Mouse (Mus musculus) WW6 (cell line): ENCODE results near the gene Gm17469.
"Not testable (repeated sequence)": the region's sequence is repeated elsewhere in the genome, so short reads cannot be mapped to it uniquely, and the experiment has no call there.

ENCODE experiments used
- DNase-seq: peaks from one replicate; pipeline ENCODE4 v3.0.0-alpha.2; 2013; ENCODE audit warnings: low read depth, low spot score

Gm17469 gene

GRCm38 (mm10) chrX:124629593-124629992 is at the start of gene Gm17469:
Gene Gm17469 (plus strand): TSS chrX:124629893.
- DNase-seq = not testable (repeated sequence)
